In genomic region chr13:93839137-93839630, GRCm38 (mm10) we compare ENCODE assay signal across 8 mouse cellular contexts.
DNase-seq lines count a peak whose midpoint lies in the region; ATAC-seq lines count a peak whose summit lies in the region.

No protein-coding gene starts in this region.

- no peak for DNase-seq in kidney, postnatal 14 days
- peak; percentile 84 for DNase-seq in embryonic facial prominence, embryonic 10.5 days (ENCODE audit: low spot score)
- DNase-seq in layer of hippocampus, postnatal 14 days (ENCODE audit: low spot score in 2 of 2), result peak; percentile 46 to 51
- no peak for DNase-seq in right cerebral cortex, adult 2 months (ENCODE audit: low spot score in 2 of 2)
- no peak for DNase-seq in spleen, postnatal 36 days (ENCODE audit: low spot score in 2 of 2)

- no peaks in the 10 kb centered on the region for H3K9me3 ChIP-seq in kidney, embryonic 14.5 days (ENCODE audit: control insufficient read depth, low read length)
- H3K9me3 ChIP-seq in embryonic facial prominence, embryonic 10.5 days, result no peaks in the 10 kb centered on the region
- no peaks in the 10 kb centered on the region for H3K9me3 ChIP-seq in heart, embryonic 11.5 days (replicated peaks; ENCODE audit: control insufficient read depth, low read length)
- H3K9me3 ChIP-seq in neural tube, embryonic 14.5 days (ENCODE audit: control insufficient read depth, low read length), result no peaks in the 10 kb centered on the region

- H3K27me3 ChIP-seq in kidney, embryonic 14.5 days (ENCODE audit: control insufficient read depth, insufficient read depth, low read length), result no peaks in the 10 kb centered on the region
- no peaks in the 10 kb centered on the region for H3K27me3 ChIP-seq in embryonic facial prominence, embryonic 10.5 days (replicated peaks; ENCODE audit: low read depth, poor library complexity, severe bottlenecking)
- H3K27me3 ChIP-seq in heart, embryonic 11.5 days (ENCODE audit: control insufficient read depth, insufficient read depth, low read length), result no peaks in the 10 kb centered on the region
- no peaks in the 10 kb centered on the region for H3K27me3 ChIP-seq in neural tube, embryonic 14.5 days (ENCODE audit: control insufficient read depth, insufficient read depth, low read length)

- no peaks in the 10 kb centered on the region for H3K36me3 ChIP-seq in kidney, embryonic 14.5 days (ENCODE audit: control insufficient read depth, insufficient read depth, low read length)
- no peaks in the 10 kb centered on the region for H3K36me3 ChIP-seq in embryonic facial prominence, embryonic 10.5 days (replicated peaks)
- H3K36me3 ChIP-seq in heart, embryonic 11.5 days (ENCODE audit: control insufficient read depth, insufficient read depth, low read length), result no peaks in the 10 kb centered on the region
- no peaks in the 10 kb centered on the region for H3K36me3 ChIP-seq in neural tube, embryonic 14.5 days (ENCODE audit: control insufficient read depth, insufficient read depth, low read length)

- no peak overlapping the region for H3K9ac ChIP-seq in kidney, embryonic 14.5 days (ENCODE audit: low read depth, low read length)
- no peak overlapping the region for H3K9ac ChIP-seq in heart, embryonic 11.5 days (ENCODE audit: low read depth, low read length)
- H3K9ac ChIP-seq in neural tube, embryonic 14.5 days (replicated peaks; ENCODE audit: low read depth, low read length), result no peak overlapping the region

- no peak overlapping the region for H3K4me2 ChIP-seq in kidney, embryonic 14.5 days (replicated peaks; ENCODE audit: low read depth, low read length)
- peak overlapping the region; percentile 38 for H3K4me2 ChIP-seq in heart, embryonic 11.5 days
- H3K4me2 ChIP-seq in neural tube, embryonic 14.5 days (ENCODE audit: low read depth, low read length), result no peak overlapping the region

- H3K4me1 ChIP-seq in kidney, embryonic 14.5 days (ENCODE audit: control insufficient read depth, insufficient read depth, low read length), result peaks cover 14% of the 10 kb centered on the region
- peaks cover 54% of the 10 kb centered on the region for H3K4me1 ChIP-seq in embryonic facial prominence, embryonic 10.5 days
- H3K4me1 ChIP-seq in heart, embryonic 11.5 days (ENCODE audit: control insufficient read depth, insufficient read depth, low read length), result peaks cover 18% of the 10 kb centered on the region
- no peaks in the 10 kb centered on the region for H3K4me1 ChIP-seq in neural tube, embryonic 14.5 days (ENCODE audit: control insufficient read depth, insufficient read depth, low read length)

- ATAC-seq in kidney, embryonic 14.5 days (ENCODE audit: low FRiP score, low TSS enrichment), result peak; percentile 84
- ATAC-seq in heart, embryonic 11.5 days (replicated peaks; ENCODE audit: insufficient number of reproducible peaks, low FRiP score, low TSS enrichment), result peak; percentile 80
- peak; percentile 86 for ATAC-seq in neural tube, embryonic 14.5 days (ENCODE audit: low read depth)

- H3K4me3 ChIP-seq in kidney, embryonic 14.5 days (ENCODE audit: low read length), result no peak overlapping the region
- peak overlapping the region; percentile 29; the same call in 1 of the 2 replicates for H3K4me3 ChIP-seq in embryonic facial prominence, embryonic 10.5 days
- no peak overlapping the region for H3K4me3 ChIP-seq in heart, embryonic 11.5 days (ENCODE audit: low read depth, low read length)
- no peak overlapping the region for H3K4me3 ChIP-seq in neural tube, embryonic 14.5 days (ENCODE audit: low read depth, low read length)

- peak overlapping the region; percentile 84 for H3K27ac ChIP-seq in kidney, embryonic 14.5 days (ENCODE audit: low read depth, low read length)
- H3K27ac ChIP-seq in embryonic facial prominence, embryonic 10.5 days (replicated peaks), result peak overlapping the region; percentile 85
- H3K27ac ChIP-seq in heart, embryonic 11.5 days (ENCODE audit: low read depth, low read length), result peak overlapping the region; percentile 75
- peak overlapping the region; percentile 0; the same call in 1 of the 2 replicates for H3K27ac ChIP-seq in neural tube, embryonic 14.5 days (ENCODE audit: low read depth, low read length)

- 25% methylated on average over 10 of the region's 10 CpGs for WGBS in kidney, embryonic 14.5 days
- 14% methylated on average over 10 of the region's 10 CpGs for WGBS in embryonic facial prominence, embryonic 10.5 days
- 20% methylated on average over 10 of the region's 10 CpGs for WGBS in heart, embryonic 11.5 days (ENCODE audit: insufficient replicate concordance)
- WGBS in neural tube, embryonic 14.5 days, result 32% methylated on average over 10 of the region's 10 CpGs

Comparison
In these comparisons a context has a peak if more than half of its experiments do, and no peak if none do; other contexts are left out.
1. H3K27ac ChIP-seq: peak in every context shown above with its lines; median percentile 85 in embryonic facial prominence, embryonic 10.5 days; 84 in kidney, embryonic 14.5 days; 75 in heart, embryonic 11.5 days; 0 in neural tube, embryonic 14.5 days.
2. DNase-seq: peak in embryonic facial prominence, embryonic 10.5 days (single experiment) and layer of hippocampus, postnatal 14 days (2 of 2); none in kidney, postnatal 14 days (single experiment), right cerebral cortex, adult 2 months (0 of 2) and spleen, postnatal 36 days (0 of 2).
3. Peak in every context shown above with its lines, with median percentiles within 50 percentile points of each other: ATAC-seq.